Mouse (Mus musculus) gastrocnemius, adult 2 months (tissue): ENCODE results near the gene Pck2. TPM values are rescaled to one million over a fixed set of nuclear protein-coding genes. Genes with fewer than 3 reads are reported as not detected.

Experiments
- DNase-seq: peaks from one replicate; pipeline ENCODE4 v3.0.0; 2022
- H3K27ac ChIP-seq: fragments of 200-600 bp; 2 replicates; pipeline ENCODE4 v1.8.1; 2022; ENCODE audit warnings: mild to moderate bottlenecking
- H3K4me3 ChIP-seq: fragments of 200-600 bp; 2 replicates; pipeline ENCODE4 v1.8.1; 2022; ENCODE audit warnings: mild to moderate bottlenecking, moderate library complexity
- CTCF ChIP-seq: fragments of 200-600 bp; IDR thresholded peaks from 2 replicates; pipeline ENCODE4 v1.8.1; 2022; ENCODE audit warnings: antibody characterized with exemption, mild to moderate bottlenecking, moderate library complexity
- intact Hi-C: fragments of 180-260 bp; cut with DNase I; formaldehyde crosslinking; loops from one replicate; pipeline ENCODE4 v1.15.1; 2025
- total RNA-seq, 2 experiments: library from RNA; stranded (reverse); gene quantifications; 2 replicates each; pipeline ENCODE4 v1.2.3; 2021

Pck2 gene
- total RNA-seq, 2 experiments from 2014 or later: 3.5 to 4.2 TPM

GRCm38 (mm10) chr14:55584303-55584701 lies 44.2 kb downstream of the Pck2 start:
- H3K4me3 ChIP-seq: peak overlapping the region; percentile 92
- peak overlapping the region; percentile 90 for H3K27ac ChIP-seq

GRCm38 (mm10) chr14:55584702-55585565 lies 44.9 kb downstream of the Pck2 start, which contains the start of gene Emc9:
Gene Emc9, minus strand, starts transcription at chr14:55585302.
- Histone ChIP-seq H3K27ac (peak within 1 kb of the TSS; percentile 90), H3K4me3 (peak within 1 kb of the TSS; percentile 92)
- intact Hi-C loops: no loop called here
- TF ChIP-seq CTCF: no peak
- peak; percentile 92 for DNase-seq

More at GRCm38 (mm10) chr14:55584303-55584701, 44.2 kb downstream of the Pck2 start:
- no peak for DNase-seq
- no peak for TF ChIP-seq CTCF
- intact Hi-C loops: no loop called here

DNA sequence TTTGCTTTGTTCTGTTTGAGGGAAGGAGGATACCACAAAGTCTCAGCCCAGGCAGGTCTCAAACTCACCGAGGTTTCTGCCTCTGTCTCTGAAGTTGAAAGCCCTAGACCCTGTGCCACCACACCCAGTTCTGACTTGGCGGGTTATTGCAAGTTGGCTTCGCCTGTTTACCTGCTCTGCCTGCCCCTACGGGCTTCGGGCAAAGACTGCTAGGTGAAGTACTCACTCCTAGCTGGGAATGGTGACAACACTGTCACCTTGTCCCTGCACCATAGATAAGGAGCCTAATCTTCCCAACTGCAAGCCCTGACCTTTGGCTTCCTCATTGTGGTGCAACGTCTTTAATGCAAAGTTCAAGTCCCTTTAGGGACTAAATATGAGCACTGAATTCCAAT lies 45.5 kb downstream of the Pck2 start:
- Histone ChIP-seq H3K4me3 (peak overlapping the region; percentile 92), H3K27ac (peak overlapping the region; percentile 90)
- intact Hi-C loops: no loop called here
- TF ChIP-seq CTCF: no peak
- DNase-seq: no peak

DNA sequence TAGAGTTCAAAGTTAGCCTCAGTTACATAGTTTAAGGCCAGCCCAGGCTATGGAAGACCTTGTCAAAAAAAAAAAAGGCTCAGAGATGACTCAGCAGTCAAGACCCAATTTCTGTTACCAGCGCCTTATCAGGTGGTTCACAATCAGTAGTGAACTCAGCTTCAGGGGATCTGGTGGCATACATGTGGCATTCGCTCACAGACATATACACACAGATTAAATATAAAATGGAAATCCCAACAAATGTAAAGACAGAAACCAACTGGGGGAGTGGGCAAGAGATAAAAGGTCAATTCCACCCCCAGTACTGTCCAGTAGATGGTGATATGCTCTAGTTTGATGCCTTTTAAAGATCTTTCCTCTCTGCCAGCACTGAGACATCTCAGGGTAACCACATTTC lies 46.1 kb downstream of the Pck2 start:
- TF ChIP-seq CTCF: no peak
- DNase-seq: no peak
- peak overlapping the region; percentile 90 for H3K27ac ChIP-seq
- H3K4me3 ChIP-seq: no peak overlapping the region
- intact Hi-C loops: no loop called here

GRCm38 (mm10) chr14:55589271-55589670 lies 49.2 kb downstream of the Pck2 start:
- no peak overlapping the region for H3K4me3 ChIP-seq
- DNase-seq: no peak
- no peak overlapping the region for H3K27ac ChIP-seq
- intact Hi-C loops: no loop called here
- TF ChIP-seq CTCF: no peak

DNA sequence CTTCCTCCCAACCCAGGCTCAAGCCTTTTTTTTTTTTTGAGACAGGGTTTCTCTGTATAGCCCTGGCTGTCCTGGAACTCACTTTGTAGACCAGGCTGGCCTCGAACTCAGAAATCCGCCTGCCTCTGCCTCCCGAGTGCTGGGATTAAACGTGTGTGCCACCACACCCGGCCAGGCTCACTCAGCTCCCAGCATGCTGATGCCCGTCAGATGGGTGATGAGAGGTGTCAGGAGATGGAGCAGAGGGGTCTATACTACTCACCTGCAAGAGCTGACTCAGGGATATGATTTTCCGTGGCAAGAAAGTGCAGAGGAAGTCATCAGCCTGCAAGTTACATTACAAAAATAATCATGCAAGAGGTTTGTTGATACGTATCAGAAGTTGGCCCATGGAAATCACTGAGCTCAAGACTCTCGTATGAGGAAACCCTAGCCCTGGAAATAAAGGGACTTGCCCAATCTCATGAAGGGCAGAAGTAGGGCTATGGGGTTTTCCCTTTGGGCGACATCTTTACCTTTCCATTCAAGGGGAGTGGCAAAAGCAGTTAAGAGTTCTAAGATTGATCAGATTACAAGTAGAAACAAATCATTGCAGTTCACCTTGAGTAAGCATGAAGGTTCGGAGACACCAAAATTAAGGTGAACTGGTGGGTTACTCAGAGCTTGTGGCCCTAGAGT lies 49.8 kb downstream of the Pck2 start:
- no peak for TF ChIP-seq CTCF
- Histone ChIP-seq H3K27ac (peak overlapping the region; percentile 98), H3K4me3 (peak overlapping the region; percentile 74)
- intact Hi-C loops: no loop called here
- no peak for DNase-seq

GRCm38 (mm10) chr14:55590748-55591330 lies 50.8 kb downstream of the Pck2 start, which contains the start of gene Psme2:
Gene Psme2, minus strand, starts transcription at chr14:55591113.
- peak; percentile 96 for DNase-seq
- Histone ChIP-seq H3K4me3 (peak within 1 kb of the TSS; percentile 74), H3K27ac (peak within 1 kb of the TSS; percentile 98)
- intact Hi-C loops: loop anchor here (1.0 kb wide), 2 partner anchors 16 to 80 kb away; partner anchors contain the start of genes Fitm1 and Gmpr2
- TF ChIP-seq CTCF: no peak

DNA sequence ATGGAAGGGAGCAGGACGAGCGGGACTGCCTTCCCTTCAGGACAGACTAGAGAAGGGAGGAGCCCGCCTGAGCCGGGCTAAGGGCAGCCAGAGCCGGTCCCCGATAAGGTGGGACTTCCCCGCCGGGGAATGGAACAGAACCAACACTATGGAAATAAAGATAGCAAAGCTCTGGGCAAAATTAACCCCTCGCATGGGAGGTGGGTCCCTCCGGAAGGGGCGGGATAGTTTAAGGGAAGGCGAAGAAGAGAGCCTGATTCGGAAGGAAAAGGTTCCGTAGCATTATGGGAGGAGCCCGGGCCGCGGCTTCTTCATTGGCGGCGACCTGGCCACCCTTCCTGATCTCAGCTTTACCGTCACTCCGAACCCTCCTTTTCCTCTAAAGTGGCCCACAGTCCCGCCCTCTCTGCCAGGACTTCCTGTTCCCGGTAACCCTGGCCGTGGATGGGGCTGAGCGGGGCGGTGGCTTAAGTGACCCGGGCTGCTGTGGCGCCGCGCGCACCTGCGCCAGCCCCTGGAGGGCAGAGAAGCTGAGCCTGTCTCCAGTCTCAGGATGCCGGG lies 51.3 kb downstream of the Pck2 start, which contains the start of gene Rnf31:
TSS of gene Rnf31 (plus strand) at position 378 of the 561 bp plus-strand sequence.
- Histone ChIP-seq H3K27ac (peak within 1 kb of the TSS; percentile 98), H3K4me3 (peak within 1 kb of the TSS; percentile 74)
- peak; percentile 97 for DNase-seq
- TF ChIP-seq CTCF: no peak
- intact Hi-C loops: loop anchor here (1.0 kb wide), 2 partner anchors 16 to 80 kb away; partner anchors contain the start of genes Fitm1 and Gmpr2

GRCm38 (mm10) chr14:55592226-55592625 lies 52.2 kb downstream of the Pck2 start:
- H3K4me3 ChIP-seq: peak overlapping the region; percentile 74
- intact Hi-C loops: no loop called here
- no peak for TF ChIP-seq CTCF
- peak overlapping the region; percentile 98 for H3K27ac ChIP-seq
- peak; percentile 53 for DNase-seq

- Histone ChIP-seq H3K27ac (no peak overlapping the region), H3K4me3 (no peak overlapping the region)
- intact Hi-C loops: no loop called here
- TF ChIP-seq CTCF: no peak
- DNase-seq: no peak
Measured at GRCm38 (mm10) chr14:55596036-55596690, 56.1 kb downstream of the Pck2 start.

DNA sequence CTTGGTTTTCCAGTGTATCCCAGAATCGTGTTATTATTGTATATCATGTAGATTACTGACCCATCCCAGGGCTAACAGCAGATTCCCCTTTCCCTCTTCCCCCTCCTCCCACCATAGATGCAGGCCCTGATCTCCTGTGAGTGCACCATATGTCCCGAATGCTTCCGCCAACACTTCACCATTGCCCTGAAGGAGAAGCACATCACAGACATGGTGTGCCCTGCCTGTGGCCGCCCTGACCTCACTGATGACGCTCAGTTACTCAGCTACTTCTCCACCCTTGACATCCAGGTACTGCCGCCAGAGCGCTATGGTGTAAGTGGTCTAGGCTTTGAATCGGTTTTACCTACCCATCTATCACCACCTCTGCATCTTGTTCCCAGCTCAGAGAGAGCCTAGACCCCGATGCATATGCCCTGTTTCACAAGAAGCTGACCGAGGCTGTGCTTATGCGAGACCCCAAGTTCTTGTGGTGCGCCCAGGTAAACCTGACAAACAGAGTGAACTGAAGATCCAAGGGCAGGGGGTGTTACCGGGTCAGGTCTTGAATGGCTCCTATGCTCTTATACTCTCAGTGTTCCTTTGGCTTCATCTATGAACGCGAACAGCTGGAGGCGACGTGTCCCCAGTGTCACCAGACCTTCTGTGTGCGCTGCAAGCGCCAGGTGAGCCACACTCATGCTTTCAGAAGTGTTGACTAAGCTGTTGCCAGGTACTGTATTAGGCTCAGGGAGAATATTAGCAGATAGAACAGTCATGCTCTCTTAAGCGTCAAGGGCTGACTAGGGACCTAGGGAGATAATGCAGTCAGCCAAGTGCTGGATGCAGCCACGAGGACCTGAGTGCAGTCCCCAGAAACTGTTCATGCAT lies 58.7 kb downstream of the Pck2 start:
- DNase-seq: no peak
- no peak for TF ChIP-seq CTCF
- Histone ChIP-seq H3K4me3 (no peak overlapping the region), H3K27ac (no peak overlapping the region)
- intact Hi-C loops: no loop called here

Other genes starting within 250 kb of the Pck2 start
- 10 to 100 TPM; 28.4 to 68.7 TPM for gene Dhrs4, start 61.5 kb upstream of the Pck2 start, total RNA-seq
- gene Carmil3, start 49.6 kb upstream of the Pck2 start, total RNA-seq: under 1 TPM; 0.43 to 0.95 TPM
- not detected for gene Cpne6, start 29.8 kb upstream of the Pck2 start, total RNA-seq
- gene Nrl, start 15.3 kb upstream of the Pck2 start, total RNA-seq: not detected
- gene Dcaf11, start 19.7 kb downstream of the Pck2 start, total RNA-seq: 100 to 1,000 TPM; 129 to 133 TPM
- not detected for gene A730061H03Rik, start 20.1 kb downstream of the Pck2 start, total RNA-seq
- 100 to 1,000 TPM; 282 to 334 TPM for gene Fitm1, start 35.4 kb downstream of the Pck2 start, total RNA-seq
- 10 to 100 TPM; 53.3 to 75.5 TPM for gene Psme1, start 37.9 kb downstream of the Pck2 start, total RNA-seq
- 10 to 100 TPM; 30.3 to 45.2 TPM for gene Emc9, start 45.0 kb downstream of the Pck2 start, total RNA-seq
- gene Psme2, start 50.8 kb downstream of the Pck2 start, total RNA-seq: 10 to 100 TPM; 33.8 to 54.8 TPM
- gene Rnf31, start 51.4 kb downstream of the Pck2 start, total RNA-seq: 10 to 100 TPM; 17.1 to 20.4 TPM
- 1 to 10 TPM; 4.7 to 5.1 TPM for gene Irf9, start 63.3 kb downstream of the Pck2 start, total RNA-seq
- not detected for gene Rec8, start 77.8 kb downstream of the Pck2 start, total RNA-seq
- 10 to 100 TPM; 73.2 to 81.0 TPM for gene Ipo4, start 95.7 kb downstream of the Pck2 start, total RNA-seq
- gene Gm49378, start 97.6 kb downstream of the Pck2 start, total RNA-seq: 1 to 10 TPM; 1.1 to 2.3 TPM
- gene Tm9sf1, start 103.5 kb downstream of the Pck2 start, total RNA-seq: 10 to 100 TPM; 15.0 to 21.3 TPM
- under 1 TPM; 0.20 to 0.28 TPM for gene Tssk4, start 109.9 kb downstream of the Pck2 start, total RNA-seq
- 10 to 100 TPM; 17.4 to 23.8 TPM for gene Mdp1, start 120.2 kb downstream of the Pck2 start, total RNA-seq
- gene Gmpr2, start 131.7 kb downstream of the Pck2 start, total RNA-seq: 1 to 10 TPM; 2.4 to 3.1 TPM
- gene Nedd8, start 131.9 kb downstream of the Pck2 start, total RNA-seq: 100 to 1,000 TPM; 188 to 211 TPM
- gene Tinf2, start 141.6 kb downstream of the Pck2 start, total RNA-seq: 10 to 100 TPM; 10.4 to 13.1 TPM
- under 1 TPM in 1 of 2 experiments, not detected in 1; 0.11 TPM for gene Tgm1, start 173.7 kb downstream of the Pck2 start, total RNA-seq
- gene Rabggta, start 182.0 kb downstream of the Pck2 start, total RNA-seq: 10 to 100 TPM in 1 of 2 experiments, 1 to 10 TPM in 1; 9.8 to 10.6 TPM
- gene Dhrs1, start 205.4 kb downstream of the Pck2 start, total RNA-seq: 10 to 100 TPM; 29.1 to 33.0 TPM
- 10 to 100 TPM in 1 of 2 experiments, 1 to 10 TPM in 1; 9.8 to 10.4 TPM for gene Nop9, start 205.4 kb downstream of the Pck2 start, total RNA-seq
- not detected for gene Cideb, start 218.2 kb downstream of the Pck2 start, total RNA-seq
- not detected for gene Ltb4r2, start 221.2 kb downstream of the Pck2 start, total RNA-seq
- gene Ltb4r1, start 225.7 kb downstream of the Pck2 start, total RNA-seq: under 1 TPM in 1 of 2 experiments, not detected in 1; 0.18 TPM
- 10 to 100 TPM in 1 of 2 experiments, 1 to 10 TPM in 1; 6.8 to 10.1 TPM for gene Adcy4, start 243.8 kb downstream of the Pck2 start, total RNA-seq
- 1 to 10 TPM in 1 of 2 experiments, under 1 TPM in 1; 0.64 to 1.1 TPM for gene Ripk3, start 248.6 kb downstream of the Pck2 start, total RNA-seq